Mouse (Mus musculus) megakaryocyte, embryonic 14.5 days (primary cell): ENCODE measurements around the gene Dok4.

Experiments
- FLI1 ChIP-seq: IDR thresholded peaks from 2 replicates; pipeline ENCODE4 v1.6.1; 2012; ENCODE audit warnings: low read length, inconsistent platforms, mixed read lengths
- GATA1 ChIP-seq: IDR thresholded peaks from 3 replicates; pipeline ENCODE4 v1.6.1; 2012; ENCODE audit warnings: mixed read lengths, low read length, inconsistent platforms, borderline replicate concordance

DNA sequence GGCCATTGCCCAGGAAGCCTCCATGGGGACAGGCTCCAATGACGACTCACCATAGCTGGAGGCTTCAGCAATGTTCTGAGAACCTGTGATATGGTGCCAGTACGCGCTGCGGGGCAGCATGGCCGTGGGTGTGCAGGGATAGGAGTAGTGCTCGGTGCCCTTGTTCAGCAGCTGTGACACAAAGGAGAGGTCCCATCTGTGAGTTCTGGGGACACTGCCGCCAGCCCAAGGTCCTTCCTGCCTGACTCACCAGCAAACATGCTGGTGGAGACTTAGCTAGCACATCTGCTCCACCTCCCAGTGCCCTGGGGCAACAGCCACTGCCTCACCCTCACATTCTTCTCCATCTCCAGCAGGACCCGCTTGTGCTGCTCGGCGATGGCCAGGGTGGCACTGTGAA, 10.8 kb downstream of the Dok4 start:
- TF ChIP-seq GATA1 (no peak), FLI1 (no peak)
